Mouse (Mus musculus) megakaryocyte-erythroid progenitor cell, adult 5-6 weeks (primary cell): ENCODE data around the gene Fgfr4. TPM values are rescaled to one million over a fixed set of nuclear protein-coding genes. Genes with fewer than 3 reads are reported as not detected.
A peak's percentile ranks its signal among the peaks of the same experiment; 100 is the strongest.

ENCODE experiments used
- ATAC-seq: replicated peaks from 2 replicates; pipeline ENCODE4 v1.8.0; 2016; ENCODE audit warnings: mild to moderate bottlenecking, inconsistent platforms; ENCODE audit not compliant: severe bottlenecking, poor library complexity, low FRiP score, low TSS enrichment
- total RNA-seq, 2 experiments: library from RNA; stranded (forward) in 1 of 2; stranded (reverse) in 1 of 2; fragments of 200-1000, 215-1000 nt in 1 of 2; fragments of >200 nt in 1 of 2; fragmentation: Nextera tagmentation in 1 of 2; gene quantifications; 2 replicates each; pipeline ENCODE4 v1.2.3; 2014 to 2017

Gene Fgfr4
- total RNA-seq (2014; fragmentation: Nextera tagmentation) (not detected in 2 replicates), total RNA-seq (2017) (not detected in 2 replicates)

DNA sequence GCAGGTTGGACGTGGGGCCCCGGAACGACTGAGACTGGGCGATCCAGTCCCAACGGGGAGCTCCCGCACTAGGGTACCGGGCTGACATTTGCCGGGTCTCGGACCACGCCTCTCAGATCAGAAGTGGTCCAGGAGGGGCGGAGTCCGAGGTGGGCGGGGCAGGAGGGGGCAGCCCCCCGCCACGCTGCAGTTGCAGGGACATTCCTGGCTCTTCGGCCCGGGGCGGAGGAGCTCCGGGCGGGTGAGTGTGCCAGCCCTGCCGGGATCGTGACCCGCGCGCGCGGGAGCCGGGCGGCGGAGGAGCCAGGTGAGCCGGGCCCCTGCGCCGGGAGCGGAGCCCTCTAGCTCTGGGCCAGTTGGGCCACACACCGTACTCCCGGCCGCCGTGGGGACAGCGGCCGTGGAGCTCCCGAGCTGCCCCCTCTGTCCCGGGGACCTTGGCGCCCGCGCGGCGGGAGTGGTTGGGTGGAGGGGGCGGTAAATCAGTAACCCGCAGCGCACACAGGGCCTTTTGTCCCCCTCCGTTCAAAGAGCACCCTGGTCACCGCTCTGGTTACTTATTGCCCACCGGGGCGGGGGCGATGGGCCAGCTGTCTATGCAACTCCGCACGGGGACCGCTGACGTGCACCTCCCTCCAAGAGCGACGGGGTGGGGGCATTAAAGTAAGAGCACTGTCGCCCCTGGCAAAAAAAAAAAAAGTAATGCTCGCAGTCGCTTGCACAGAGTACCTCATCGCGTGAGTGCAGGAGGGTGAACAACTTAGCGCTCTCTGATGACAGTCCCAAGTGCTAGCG is at the start of gene Fgfr4:
TSS of gene Fgfr4 (plus strand) at position 20 of the 795 bp plus-strand sequence.
- no peak for ATAC-seq

DNA sequence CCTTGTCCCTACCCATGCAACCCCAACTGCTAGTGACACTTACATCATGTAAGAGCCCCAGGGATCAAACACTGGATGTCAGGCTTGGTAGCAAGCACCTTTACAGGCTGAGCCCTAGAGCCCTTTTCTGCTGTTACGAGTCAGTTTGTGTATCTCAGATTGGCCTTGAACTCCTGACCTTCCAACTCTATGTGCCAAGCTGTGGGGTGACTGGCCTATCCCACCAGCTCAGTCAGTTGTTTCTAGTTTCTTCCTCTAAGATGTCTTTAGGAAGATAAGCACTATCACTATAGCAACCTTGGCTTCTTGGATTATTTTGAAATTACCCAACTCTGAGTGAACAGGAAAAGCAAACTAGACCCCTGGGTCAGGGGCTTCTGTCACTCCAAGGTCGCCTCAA is 49.1 kb upstream of the Fgfr4 start:
- no peak for ATAC-seq

DNA sequence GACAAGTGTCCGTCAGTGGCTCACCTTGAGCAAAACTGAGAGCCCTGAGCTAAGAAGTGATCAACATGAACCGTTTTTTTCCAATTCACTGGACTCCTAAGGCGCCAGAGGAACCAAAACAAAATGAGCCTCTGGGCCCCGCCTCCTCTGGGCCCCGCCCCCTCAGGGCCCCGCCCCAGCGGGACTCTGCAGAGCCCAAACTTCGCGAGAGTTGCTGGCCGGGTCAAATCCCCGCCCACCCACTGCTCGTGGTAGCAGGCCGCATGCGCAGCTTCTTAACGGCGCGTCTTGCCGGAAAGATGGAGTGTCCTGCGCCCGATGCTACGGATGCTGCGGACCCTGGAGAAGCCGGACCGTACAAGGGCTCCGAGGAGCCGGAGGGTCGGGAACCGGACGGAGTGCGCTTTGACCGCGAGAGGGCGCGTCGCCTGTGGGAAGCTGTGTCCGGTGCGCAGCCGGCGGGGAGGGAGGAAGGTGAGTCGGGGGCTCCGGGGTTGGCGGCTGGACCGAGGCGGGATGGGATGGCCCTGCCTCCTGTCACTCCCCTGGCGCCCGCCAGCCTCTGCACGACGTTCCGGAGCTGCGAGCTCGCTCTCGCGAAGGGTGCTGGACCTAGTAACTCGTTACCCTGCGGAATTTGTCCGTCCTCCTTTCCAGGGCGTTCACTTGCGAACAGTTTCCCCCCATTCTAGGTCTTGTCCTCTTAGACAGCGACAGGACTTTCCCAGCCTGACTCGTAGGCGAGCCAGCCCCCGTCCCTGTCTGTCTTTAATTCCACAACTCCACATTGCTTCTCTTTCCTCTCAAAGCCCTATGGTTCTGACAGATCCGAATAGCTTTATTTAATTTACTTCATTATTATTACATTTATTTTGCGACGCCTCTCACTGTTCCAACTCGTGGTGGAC is 47.1 kb upstream of the Fgfr4 start, which contains the start of gene Zfp346:
TSS of gene Zfp346 (plus strand) at position 267 of the 908 bp plus-strand sequence.
- ATAC-seq, result peak; percentile 89

DNA sequence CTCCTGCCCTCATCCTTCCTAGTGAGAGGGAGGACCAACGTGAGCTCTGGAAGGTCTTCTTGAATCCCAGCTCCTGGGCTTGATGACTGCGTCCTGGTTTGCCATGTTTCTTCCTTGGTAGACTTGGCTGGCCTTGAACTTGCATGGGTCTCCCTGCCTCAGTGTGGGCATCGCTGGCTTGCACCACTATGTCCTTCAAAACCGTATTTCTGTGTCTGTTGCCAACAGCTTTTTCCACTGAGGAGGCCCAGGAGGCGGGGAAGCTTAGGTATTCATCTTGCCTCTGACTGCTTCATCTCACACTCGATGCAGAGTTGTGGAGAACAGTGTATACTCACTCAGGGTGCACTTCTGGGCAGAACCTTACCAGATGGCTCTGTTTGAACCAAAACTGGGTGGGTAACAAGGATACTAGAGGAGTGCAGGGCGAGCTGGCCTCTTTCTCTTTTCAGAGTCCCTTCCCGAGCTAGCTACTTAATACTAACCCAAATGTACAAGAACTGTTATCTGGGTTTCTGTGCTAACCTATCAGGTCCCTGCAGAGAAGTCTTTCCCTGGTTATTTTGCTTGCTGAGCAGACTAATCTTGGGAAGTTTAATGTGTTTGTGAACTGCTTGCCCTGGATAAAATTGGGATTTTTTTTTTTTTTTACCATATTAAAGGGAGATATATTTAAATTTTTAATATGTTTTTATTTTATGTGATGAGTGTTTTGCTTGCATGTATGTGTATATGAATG is 46.3 kb upstream of the Fgfr4 start:
- peak; percentile 33; the same call in 1 of the 2 replicates for ATAC-seq

DNA sequence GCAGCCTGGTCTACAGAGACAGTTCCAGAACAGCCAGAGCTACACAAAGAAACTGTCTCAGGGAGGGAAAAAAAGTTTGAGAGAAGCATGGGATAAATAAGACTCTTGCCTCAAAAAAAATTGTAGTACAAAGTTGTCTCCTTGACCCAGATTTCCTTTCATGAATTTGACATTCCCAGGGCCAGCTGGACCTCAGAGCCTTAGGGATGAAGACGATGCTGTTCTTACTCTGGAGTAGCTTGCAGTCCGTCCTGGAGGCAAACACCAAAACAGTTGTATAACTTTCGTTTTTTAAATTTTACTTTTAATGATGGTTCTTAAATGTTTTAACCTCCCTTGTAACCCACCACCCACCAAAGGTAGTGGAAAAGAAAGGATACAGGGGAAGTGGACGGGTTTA is 45.3 kb upstream of the Fgfr4 start:
- ATAC-seq, result no peak

DNA sequence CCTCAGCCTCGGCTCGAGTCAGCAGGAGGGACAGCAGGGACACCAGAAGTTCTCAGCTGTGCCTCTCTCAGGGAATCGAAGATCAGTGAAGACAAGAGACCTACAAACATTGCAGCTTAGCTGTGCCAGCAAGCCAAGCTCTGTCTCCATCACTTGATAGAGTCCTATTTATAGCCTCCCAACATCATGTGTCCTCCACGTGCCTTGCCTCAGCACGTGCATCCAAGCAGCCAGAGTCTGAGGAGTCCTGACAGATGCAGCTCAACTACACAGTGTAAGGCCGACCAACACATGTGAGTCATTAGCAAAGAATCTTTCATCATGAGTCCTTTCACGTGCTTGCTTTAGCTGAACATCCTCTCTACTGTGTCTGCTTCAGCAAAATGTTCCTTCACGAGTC is 44.7 kb upstream of the Fgfr4 start:
- no peak for ATAC-seq

DNA sequence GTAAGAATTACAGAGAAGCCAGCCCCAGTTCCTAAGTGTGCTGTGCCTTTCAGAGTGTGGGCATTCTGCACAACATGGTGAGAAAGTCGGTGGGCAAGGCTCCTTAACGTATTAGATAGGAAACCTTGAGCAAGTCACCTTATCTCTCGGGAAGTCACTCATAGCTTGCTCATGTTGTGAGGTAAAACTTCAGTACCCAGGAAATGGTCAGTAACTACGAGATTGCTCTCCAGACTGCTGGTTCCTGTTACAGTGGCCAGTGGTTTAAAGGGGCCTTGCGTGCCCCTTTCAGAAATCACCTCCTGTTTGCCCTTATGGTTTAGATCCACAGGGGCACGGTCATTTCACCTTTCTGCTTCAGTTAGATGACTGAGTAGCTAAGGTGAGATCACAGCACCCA is 38.1 kb upstream of the Fgfr4 start:
- ATAC-seq, result no peak

DNA sequence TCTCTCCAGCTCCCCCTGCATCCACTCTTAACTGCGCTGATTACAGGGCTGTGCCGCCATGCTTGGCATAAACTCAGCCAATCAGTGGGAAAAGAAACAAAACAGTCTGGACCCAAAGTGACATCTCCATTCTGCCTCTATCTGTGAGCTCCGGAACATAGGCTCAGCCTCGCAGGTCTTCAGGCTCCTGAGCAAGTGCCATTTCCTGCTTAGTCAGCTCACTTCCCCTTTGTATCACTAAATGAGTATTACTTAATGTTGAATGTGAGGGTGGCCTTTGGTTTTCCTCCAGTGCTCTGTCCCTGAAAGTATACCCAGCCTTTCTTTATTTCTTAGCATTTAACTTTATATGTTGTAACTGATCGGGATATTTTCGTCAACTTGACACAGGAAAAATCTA is 27.5 kb upstream of the Fgfr4 start:
- ATAC-seq, result no peak

DNA sequence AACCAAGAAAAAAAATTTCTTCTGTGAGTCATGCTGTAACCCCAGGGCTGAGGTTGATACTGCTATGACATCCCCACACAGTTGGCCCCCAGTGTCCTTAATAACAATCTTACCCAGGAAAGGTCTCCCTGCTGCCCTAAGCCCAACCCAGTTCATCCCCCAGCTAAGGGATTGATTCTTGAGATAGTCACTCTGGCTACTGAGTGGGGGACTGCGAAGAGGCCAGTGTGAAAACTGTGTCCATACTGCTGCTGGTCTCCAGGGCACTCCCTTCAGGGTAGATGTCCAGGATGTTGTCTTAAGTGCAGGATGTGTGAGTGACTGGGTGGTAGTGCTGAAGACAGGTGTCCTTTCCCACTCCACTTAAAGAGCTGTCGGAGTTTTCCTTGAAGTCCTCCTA is 19.0 kb upstream of the Fgfr4 start, which contains the start of gene Gm17617:
TSS of gene Gm17617 (minus strand) at position 101 of the 400 bp plus-strand sequence.
- no peak for ATAC-seq

DNA sequence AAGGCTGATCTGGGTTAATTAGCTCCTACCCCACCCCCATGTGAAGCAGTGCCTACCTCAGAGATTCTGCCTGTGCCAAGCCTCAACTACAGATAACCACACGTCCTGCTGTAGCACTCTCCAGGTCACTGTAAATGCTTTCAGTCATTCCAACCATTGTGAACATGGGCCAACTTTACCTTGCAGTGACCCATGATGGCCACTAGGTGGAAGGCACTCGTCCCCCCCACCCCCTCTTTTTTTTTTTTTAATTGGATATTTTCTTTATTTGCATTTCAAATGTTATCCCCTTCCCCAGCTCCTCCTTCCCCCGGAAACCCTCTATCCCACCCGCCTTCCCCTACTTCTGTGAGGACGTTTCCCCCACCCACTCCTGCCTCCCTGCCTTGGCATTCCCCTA is 17.1 kb upstream of the Fgfr4 start:
- peak; percentile 98 for ATAC-seq

DNA sequence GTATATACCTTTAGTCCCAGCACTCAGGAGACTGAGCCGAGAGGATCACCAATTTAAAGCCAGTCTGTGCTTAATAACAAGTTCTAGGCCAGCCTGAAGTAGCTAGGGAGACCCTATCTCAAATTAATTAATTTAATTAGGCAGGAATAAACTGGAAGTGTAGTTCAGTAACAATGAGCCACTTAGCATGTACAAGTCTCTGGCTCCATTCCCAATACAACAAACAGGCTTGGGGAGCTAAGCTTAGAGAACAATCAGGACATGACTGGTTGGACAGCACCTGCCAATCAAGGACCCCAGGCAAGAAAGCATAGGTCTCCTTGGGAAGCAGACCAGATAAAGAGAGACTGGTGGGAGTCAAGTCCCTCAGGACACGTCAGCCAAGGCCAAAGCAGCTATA is 12.2 kb upstream of the Fgfr4 start:
- ATAC-seq, result no peak

DNA sequence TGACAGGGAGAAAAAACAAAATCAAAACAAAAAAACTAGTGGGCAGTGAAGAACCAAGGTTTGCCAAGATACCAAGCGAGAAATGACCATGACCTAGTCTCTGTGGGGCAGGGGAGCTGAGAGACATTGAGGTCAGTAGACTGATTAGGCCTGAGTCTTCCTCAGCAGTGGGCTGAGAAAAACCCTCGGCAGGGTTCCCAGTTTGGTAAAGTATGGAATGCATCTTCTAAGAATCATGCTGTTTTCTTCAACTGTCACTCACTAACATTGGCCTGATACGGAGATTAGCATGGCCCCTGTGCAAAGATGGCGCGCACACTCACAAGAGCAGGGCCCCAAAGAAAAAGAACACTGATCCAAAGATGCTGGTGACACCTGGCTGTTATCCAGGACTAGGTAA is 1.5 kb downstream of the Fgfr4 start:
- no peak for ATAC-seq

DNA sequence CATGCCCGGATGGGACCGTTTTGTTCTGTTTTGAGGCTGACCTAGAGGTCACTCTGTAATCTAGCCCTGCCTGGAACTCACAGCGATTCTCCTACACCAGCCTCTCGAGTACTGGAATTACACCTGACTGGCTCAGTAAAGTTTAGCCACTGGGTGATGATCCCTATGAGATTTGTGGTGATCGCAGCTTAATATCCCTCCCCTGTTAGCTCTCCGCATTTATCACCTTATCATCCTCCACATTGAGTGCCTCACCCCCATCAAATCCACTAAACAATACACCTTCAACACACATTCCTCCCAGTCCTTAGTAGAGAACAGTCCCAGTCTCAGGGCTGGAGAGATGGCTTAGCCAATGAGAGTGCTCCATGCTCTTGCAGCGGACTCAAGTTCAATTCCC is 9.9 kb downstream of the Fgfr4 start:
- ATAC-seq, result no peak

DNA sequence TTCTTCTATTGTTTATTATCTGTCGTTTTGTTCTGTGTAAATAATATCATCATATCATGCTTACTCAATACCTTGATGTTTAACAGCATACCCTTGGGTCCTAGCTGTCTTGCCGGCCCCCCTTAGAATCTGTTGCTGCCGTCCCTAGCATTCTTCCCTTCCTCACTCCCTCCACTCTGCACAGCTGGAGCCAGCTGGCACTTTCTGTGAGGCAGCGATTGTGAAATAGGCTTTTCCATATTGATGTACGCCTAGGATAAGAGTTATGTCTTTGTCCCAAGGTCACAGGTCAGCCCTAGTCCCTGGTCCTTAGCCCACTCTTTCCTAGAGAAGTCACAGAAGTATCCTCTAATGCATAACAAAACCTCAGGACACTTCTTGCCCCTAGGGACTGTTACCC is 11.1 kb downstream of the Fgfr4 start:
- no peak for ATAC-seq

DNA sequence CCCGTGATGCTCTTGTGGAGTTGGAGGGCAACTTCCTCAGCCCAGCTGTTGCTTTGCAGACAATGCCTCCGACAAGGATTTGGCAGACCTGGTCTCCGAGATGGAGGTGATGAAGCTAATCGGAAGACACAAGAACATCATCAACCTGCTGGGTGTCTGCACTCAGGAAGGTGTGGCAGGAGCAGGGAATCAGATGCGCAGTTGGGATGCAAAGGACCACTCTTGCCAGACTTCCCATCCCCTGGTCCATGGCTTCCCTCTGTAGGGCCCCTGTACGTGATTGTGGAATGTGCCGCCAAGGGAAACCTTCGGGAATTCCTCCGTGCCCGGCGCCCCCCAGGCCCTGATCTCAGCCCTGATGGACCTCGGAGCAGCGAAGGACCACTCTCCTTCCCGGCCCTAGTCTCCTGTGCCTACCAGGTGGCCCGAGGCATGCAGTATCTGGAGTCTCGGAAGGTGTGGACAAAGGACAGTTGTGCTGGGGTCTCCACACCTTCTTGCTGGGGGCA is 13.4 kb downstream of the Fgfr4 start:
- ATAC-seq, result no peak

DNA sequence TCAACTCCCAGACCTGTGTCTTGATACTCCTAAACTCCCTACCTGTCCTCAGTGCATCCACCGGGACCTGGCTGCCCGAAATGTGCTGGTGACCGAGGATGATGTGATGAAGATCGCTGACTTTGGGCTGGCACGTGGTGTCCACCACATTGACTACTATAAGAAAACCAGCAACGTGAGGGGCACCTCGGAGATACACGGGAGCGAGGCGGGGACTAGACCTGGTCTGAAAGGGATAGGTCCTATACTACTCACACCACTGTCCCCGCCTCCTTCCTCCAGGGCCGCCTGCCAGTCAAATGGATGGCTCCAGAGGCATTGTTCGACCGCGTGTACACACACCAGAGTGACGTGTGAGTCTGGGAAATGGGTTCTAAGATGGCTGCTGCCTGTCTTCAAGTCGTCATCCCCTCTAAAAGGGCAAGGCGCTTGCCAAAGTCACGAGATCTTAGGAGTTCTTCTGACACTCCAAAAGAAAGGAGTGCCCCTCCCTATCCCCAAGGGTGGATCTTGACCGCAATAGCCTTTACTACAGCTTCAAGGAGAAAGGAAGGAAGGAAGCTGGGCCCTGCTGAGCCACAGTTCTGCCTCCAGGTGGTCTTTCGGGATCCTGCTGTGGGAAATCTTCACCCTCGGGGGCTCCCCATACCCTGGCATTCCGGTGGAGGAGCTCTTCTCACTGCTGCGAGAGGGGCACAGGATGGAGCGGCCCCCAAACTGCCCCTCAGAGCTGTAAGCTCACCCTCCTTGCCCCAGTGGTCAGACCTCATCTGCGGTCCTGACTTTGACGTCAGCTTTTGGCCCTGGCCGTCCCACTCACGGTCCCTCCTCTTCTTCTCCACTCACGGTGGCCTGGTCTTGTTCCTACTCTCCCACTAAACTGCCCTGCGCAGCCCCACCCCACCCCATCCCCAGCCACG is 14.6 kb downstream of the Fgfr4 start:
- no peak for ATAC-seq

DNA sequence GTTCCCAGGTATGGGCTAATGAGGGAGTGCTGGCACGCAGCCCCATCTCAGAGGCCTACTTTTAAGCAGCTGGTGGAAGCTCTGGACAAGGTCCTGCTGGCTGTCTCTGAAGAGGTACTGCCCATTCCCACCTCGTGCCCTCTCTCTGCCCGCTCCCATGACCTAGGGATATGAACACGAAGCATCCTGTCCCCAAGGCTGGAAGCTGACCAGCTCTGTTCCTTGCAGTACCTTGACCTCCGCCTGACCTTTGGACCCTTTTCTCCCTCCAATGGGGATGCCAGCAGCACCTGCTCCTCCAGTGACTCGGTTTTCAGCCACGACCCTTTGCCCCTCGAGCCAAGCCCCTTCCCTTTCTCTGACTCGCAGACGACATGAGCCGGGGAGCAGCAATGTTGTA is 15.4 kb downstream of the Fgfr4 start:
- ATAC-seq, result no peak

DNA sequence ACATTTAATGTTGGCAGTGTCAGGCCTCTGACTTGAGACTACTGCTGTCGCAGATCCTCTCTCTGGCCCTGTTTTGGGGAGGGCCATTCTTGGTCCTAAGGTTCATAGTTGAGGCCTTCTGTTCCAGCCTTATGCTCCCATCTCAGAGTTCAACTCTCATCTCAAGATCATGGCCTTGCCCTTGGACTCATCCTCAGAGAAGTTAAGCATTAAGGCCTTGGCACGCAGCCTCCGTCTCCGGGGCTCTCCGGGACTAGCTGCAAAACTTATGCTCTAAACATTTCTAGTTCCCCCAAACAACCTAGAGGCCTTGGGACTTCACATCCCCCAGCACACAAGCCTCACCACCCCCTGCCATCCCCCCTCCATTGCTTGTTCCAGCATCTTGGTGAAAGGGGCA is 15.8 kb downstream of the Fgfr4 start:
- no peak for ATAC-seq

DNA sequence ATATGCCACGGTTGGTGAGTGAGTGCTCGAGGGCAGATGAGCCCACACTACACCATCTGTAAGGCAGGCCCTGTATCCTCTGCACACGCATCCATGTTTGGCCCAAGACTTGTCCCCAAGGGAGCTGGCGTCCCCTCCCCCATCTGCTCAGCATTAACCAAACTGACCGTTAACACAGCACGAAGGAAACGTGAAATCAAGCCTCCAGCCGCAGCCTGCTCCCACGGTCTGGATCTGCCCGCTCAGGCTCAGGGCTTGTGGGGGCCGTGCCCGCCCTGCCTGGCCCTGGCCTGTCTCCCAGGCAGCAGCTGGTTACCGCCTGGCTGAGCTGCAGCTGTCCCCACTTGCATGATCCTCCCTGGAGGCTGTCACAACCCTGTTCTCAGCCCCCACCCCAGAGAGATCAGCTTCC is 16.5 kb downstream of the Fgfr4 start:
- ATAC-seq, result no peak
